Mouse (Mus musculus): ENCODE measurements around the gene Galk1.
A peak's percentile ranks its signal among the peaks of the same experiment; 100 is the strongest.

Gene Galk1

GRCm38 (mm10) chr11:116009661-116010060 lies 2.9 kb downstream of the Galk1 start:
- DNase-seq = peak; percentile 93 to 96

GRCm38 (mm10) chr11:116008832-116009375 lies 3.6 kb downstream of the Galk1 start:
- DNase-seq = peak in 1 of 2 experiments; percentile 26

GRCm38 (mm10) chr11:116008411-116008810 lies 4.1 kb downstream of the Galk1 start:
- no peak for DNase-seq

GRCm38 (mm10) chr11:116007095-116007850 lies 5.2 kb downstream of the Galk1 start:
- DNase-seq = no peak

GRCm38 (mm10) chr11:116005701-116006419 lies 6.7 kb downstream of the Galk1 start:
- DNase-seq = no peak

GRCm38 (mm10) chr11:116004840-116005700 lies 7.4 kb downstream of the Galk1 start:
- peak in 1 of 2 experiments; percentile 51 for DNase-seq

- DNase-seq = no peak
Measured at GRCm38 (mm10) chr11:116004186-116004823, 8.2 kb downstream of the Galk1 start.

- no peak for DNase-seq
Measured at GRCm38 (mm10) chr11:116002894-116003293, 9.6 kb downstream of the Galk1 start.

GRCm38 (mm10) chr11:116001725-116002124 lies 10.8 kb downstream of the Galk1 start:
- no peak for DNase-seq

GRCm38 (mm10) chr11:116000607-116001006 lies 11.9 kb downstream of the Galk1 start:
- DNase-seq = no peak

GRCm38 (mm10) chr11:115999538-116000143 lies 12.9 kb downstream of the Galk1 start:
- DNase-seq = peak; percentile 85

- no peak for DNase-seq
Measured at GRCm38 (mm10) chr11:115999027-115999426, 13.5 kb downstream of the Galk1 start.

- DNase-seq = no peak
Measured at GRCm38 (mm10) chr11:115997662-115998061, 14.9 kb downstream of the Galk1 start.

- no peak for DNase-seq
Measured at GRCm38 (mm10) chr11:115997047-115997446, 15.5 kb downstream of the Galk1 start.

- no peak for DNase-seq
Measured at GRCm38 (mm10) chr11:115995256-115995655, 17.3 kb downstream of the Galk1 start.

GRCm38 (mm10) chr11:115992098-115992497 lies 20.4 kb downstream of the Galk1 start:
- no peak for DNase-seq

GRCm38 (mm10) chr11:115989686-115990085 lies 22.8 kb downstream of the Galk1 start:
- DNase-seq = no peak

GRCm38 (mm10) chr11:115983291-115983690 lies 29.2 kb downstream of the Galk1 start:
- DNase-seq = peak in 1 of 2 experiments; percentile 35

- DNase-seq = peak; percentile 64 to 65
Measured at GRCm38 (mm10) chr11:115982472-115982871, 30.0 kb downstream of the Galk1 start.

GRCm38 (mm10) chr11:115975544-115975943 lies 37.0 kb downstream of the Galk1 start:
- no peak for DNase-seq

- DNase-seq = no peak
Measured at GRCm38 (mm10) chr11:115975083-115975420, 37.5 kb downstream of the Galk1 start.
